Mouse (Mus musculus): ENCODE measurements at regions not wholly inside any gene's neighbourhood (a gene's known extent, or its start where the extent isn't known, plus 50 kb on each side); places are given as distances from the start of the nearest gene placed in this dataset.

DNA sequence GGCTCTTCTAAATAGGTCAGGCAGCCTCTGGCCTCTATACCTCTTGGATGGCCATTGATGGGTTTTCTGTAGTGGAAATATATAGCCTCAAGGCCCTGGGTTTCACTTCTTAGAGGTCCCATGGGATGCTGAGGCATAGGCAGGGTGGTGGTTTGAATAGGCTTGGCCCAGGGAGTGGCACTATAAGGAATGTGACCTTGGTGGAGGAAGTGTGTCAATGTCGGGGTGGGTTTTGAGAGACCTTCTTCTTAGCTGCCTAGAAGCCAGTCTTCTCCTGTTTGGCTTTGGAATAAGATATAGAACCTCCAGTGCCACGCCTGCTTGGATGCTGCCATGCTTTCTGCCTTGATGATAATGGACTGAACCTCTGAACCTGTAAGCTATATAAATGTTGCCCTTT, 59.5 kb upstream of the Hpcal1 start:
- Histone ChIP-seq H3K9me3 (ENCODE audit: control insufficient read depth, low read length) (no peaks in the 10 kb centered on the region), H3K4me1 (ENCODE audit: control insufficient read depth) (no peaks in the 10 kb centered on the region), H3K27me3 (ENCODE audit: control insufficient read depth) (no peaks in the 10 kb centered on the region), H3K36me3 (ENCODE audit: control insufficient read depth) (no peaks in the 10 kb centered on the region), H3K4me3 (replicated peaks) (no peak overlapping the region)
- TF ChIP-seq TAL1 (IDR thresholded peaks at IDR 0.05; ENCODE audit: low read length) = no peak
- no peak for TF ChIP-seq GATA1 (IDR thresholded peaks at IDR 0.05; ENCODE audit: low read length)

DNA sequence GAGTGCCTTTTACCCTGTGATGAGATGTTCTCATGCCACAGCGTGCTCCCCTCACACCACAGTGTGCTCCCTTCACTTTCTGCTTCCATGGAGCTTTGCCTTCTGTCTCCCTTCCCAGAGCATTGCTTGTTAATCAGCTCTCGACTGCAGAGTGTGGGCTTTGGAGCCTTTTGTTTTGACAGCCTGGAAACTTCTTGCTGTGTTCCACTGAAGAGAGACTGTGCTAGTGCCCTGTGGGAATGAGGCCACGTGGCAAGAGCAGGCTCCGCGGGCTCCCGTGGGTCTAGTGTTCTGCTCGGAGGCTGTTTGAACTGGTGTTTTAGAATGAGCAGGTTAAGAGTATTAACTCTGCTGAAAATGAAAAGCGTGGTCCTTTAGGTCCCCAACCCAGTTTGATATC, 54.5 kb upstream of the Hpcal1 start:
- Histone ChIP-seq H3K9me3 (ENCODE audit: control insufficient read depth, low read length) (no peaks in the 10 kb centered on the region), H3K36me3 (ENCODE audit: control insufficient read depth) (no peaks in the 10 kb centered on the region), H3K4me3 (replicated peaks) (no peak overlapping the region), H3K4me1 (ENCODE audit: control insufficient read depth) (no peaks in the 10 kb centered on the region), H3K27me3 (ENCODE audit: control insufficient read depth) (no peaks in the 10 kb centered on the region)
- no peak for TF ChIP-seq GATA1 (IDR thresholded peaks at IDR 0.05; ENCODE audit: low read length)
- TF ChIP-seq TAL1 (IDR thresholded peaks at IDR 0.05; ENCODE audit: low read length) = no peak

DNA sequence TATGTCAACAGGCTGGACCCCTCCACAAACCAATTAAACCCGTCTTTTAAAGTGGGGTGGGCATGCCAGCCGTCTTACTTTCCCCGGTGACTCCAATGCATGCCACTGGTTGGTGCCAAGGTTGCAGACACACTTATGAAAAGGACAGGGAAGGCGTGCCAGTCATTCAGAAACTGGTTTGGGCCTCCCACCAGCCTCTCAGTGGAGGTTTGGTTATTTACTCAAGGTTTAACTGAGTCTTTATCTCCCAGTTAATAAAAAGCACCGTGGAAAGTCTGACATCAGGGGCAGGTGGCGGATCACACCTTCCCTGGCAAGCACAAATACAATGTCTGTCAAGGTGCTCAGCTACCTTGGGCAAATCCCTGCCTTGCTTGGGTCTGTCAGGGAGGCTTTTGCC, 54.1 kb upstream of the Hpcal1 start:
- Histone ChIP-seq H3K4me3 (replicated peaks) (no peak overlapping the region), H3K27me3 (ENCODE audit: control insufficient read depth) (no peaks in the 10 kb centered on the region), H3K36me3 (ENCODE audit: control insufficient read depth) (no peaks in the 10 kb centered on the region), H3K9me3 (ENCODE audit: control insufficient read depth, low read length) (no peaks in the 10 kb centered on the region), H3K4me1 (ENCODE audit: control insufficient read depth) (no peaks in the 10 kb centered on the region)
- no peak for TF ChIP-seq TAL1 (IDR thresholded peaks at IDR 0.05; ENCODE audit: low read length)
- TF ChIP-seq GATA1 (IDR thresholded peaks at IDR 0.05; ENCODE audit: low read length) = no peak
